Mouse (Mus musculus): ENCODE results near the gene Rpl10.

Gene Rpl10

GRCm38 (mm10) chrX:74281732-74282394, 11.3 kb downstream of the Rpl10 start, which contains the start of the genes Taz and Dnase1l1:
Gene Taz (plus strand): TSS chrX:74281912.
Gene Dnase1l1 (minus strand): TSS chrX:74282337.
- DNase-seq: peak; percentile 76

GRCm38 (mm10) chrX:74282395-74283091, 11.9 kb downstream of the Rpl10 start:
- peak; percentile 91 for DNase-seq

- no peak for DNase-seq
Observed at GRCm38 (mm10) chrX:74283092-74283437, 12.5 kb downstream of the Rpl10 start.

GRCm38 (mm10) chrX:74293431-74293830, 22.8 kb downstream of the Rpl10 start:
- DNase-seq: no peak

GRCm38 (mm10) chrX:74296538-74297448, 26.2 kb downstream of the Rpl10 start, which contains the start of gene Atp6ap1:
Gene Atp6ap1 (plus strand): TSS chrX:74297097.
- DNase-seq: peak; percentile 94

- no peak for DNase-seq
Observed at GRCm38 (mm10) chrX:74298348-74298747, 27.7 kb downstream of the Rpl10 start.

GRCm38 (mm10) chrX:74299721-74300120, 29.1 kb downstream of the Rpl10 start:
- DNase-seq: no peak

GRCm38 (mm10) chrX:74304867-74305700, 34.5 kb downstream of the Rpl10 start, which contains the start of gene Gdi1:
Gene Gdi1 (plus strand): TSS chrX:74304998.
- peak; percentile 83 for DNase-seq

- peak; percentile 91 for DNase-seq
Observed at GRCm38 (mm10) chrX:74312540-74313464, 42.2 kb downstream of the Rpl10 start, which contains the start of gene Fam50a. Gene Fam50a (plus strand): TSS chrX:74313033.

Data from embryo, embryonic 11 days (tissue).